Mouse (Mus musculus) CH12.LX (cell line): ENCODE results near the gene Fam69b. TPM values are rescaled to one million over a fixed set of nuclear protein-coding genes. Genes with fewer than 3 reads are reported as not detected.

Source experiments
- DNase-seq: peaks from one replicate; pipeline ENCODE4 v3.0.0-alpha.2; 2013; ENCODE audit errors: extremely low read depth
- H3K27ac ChIP-seq: 2 replicates; pipeline ENCODE4 v1.5.1; 2012; ENCODE audit warnings: low read depth, mild to moderate bottlenecking, control low read depth, moderate library complexity; ENCODE audit not compliant: insufficient read depth
- H3K27me3 ChIP-seq: replicated peaks from 2 replicates; pipeline ENCODE3; 2012; ENCODE audit warnings: inconsistent platforms
- H3K36me3 ChIP-seq, 2 experiments: replicated peaks in 1 of 2; 2 replicates each; pipeline versions ENCODE3 to v1.6.1; 2012; ENCODE audit warnings: inconsistent platforms in 1 of 2, low read length in 1 of 2, mild to moderate bottlenecking in 1 of 2, mixed read lengths in 1 of 2, moderate library complexity in 1 of 2; ENCODE audit not compliant: control insufficient read depth in 1 of 2, insufficient read depth in 1 of 2
- H3K4me1 ChIP-seq, 2 experiments: 2 replicates each; pipeline ENCODE4 v1.6.1; 2012; ENCODE audit warnings: inconsistent platforms in 1 of 2, moderate library complexity in 1 of 2; ENCODE audit not compliant: insufficient read depth in 2 of 2, control insufficient read depth in 1 of 2
- H3K4me2 ChIP-seq: 2 replicates; pipeline ENCODE4 v1.6.1; 2012; ENCODE audit warnings: low read depth, mild to moderate bottlenecking, control low read depth; ENCODE audit not compliant: poor library complexity, insufficient read depth, severe bottlenecking
- H3K4me3 ChIP-seq, 3 experiments: fragments of 150-350 bp in 1 of 3; sonication (generic) in 1 of 3; replicated peaks in 1 of 3; 2 replicates each; pipeline versions ENCODE3 to v1.5.1; 2011 to 2012; ENCODE audit warnings: low read depth in 2 of 3, low read length in 2 of 3, mild to moderate bottlenecking in 2 of 3, moderate library complexity in 2 of 3, control low read depth in 1 of 3, improper control_type of control experiment in 1 of 3, inconsistent platforms in 1 of 3, mixed read lengths in 1 of 3; ENCODE audit not compliant: poor library complexity in 1 of 3
- H3K79me2 ChIP-seq: replicated peaks from 2 replicates; pipeline ENCODE4 v1.6.1; 2012; ENCODE audit warnings: mild to moderate bottlenecking, moderate library complexity; ENCODE audit not compliant: control insufficient read depth, poor library complexity, insufficient read depth, severe bottlenecking; ENCODE audit errors: extremely low read depth
- H3K9ac ChIP-seq: 2 replicates; pipeline ENCODE4 v1.6.1; 2012; ENCODE audit warnings: low read depth, mild to moderate bottlenecking, control low read depth, moderate library complexity; ENCODE audit not compliant: insufficient read depth
- H3K9me3 ChIP-seq: replicated peaks from 2 replicates; pipeline ENCODE3; 2012; ENCODE audit warnings: low read length, inconsistent platforms, mixed read lengths
- BHLHE40 ChIP-seq: IDR thresholded peaks from 2 replicates; pipeline ENCODE4 v1.6.1; 2011; ENCODE audit warnings: mild to moderate bottlenecking, low read depth, low read length, improper control_type of control experiment
- CHD1 ChIP-seq: IDR thresholded peaks from 2 replicates; pipeline ENCODE4 v1.6.1; 2012; ENCODE audit warnings: low read depth, low read length, improper control_type of control experiment, inconsistent platforms
- CHD2 ChIP-seq: IDR thresholded peaks from 2 replicates; pipeline ENCODE4 v1.6.1; 2011; ENCODE audit warnings: low read length, improper control_type of control experiment
- CTCF ChIP-seq, 2 experiments: IDR thresholded peaks in 1 of 2; conservative IDR thresholded peaks in 1 of 2; 2 replicates each; pipeline ENCODE4 v1.5.1; 2011 to 2012; ENCODE audit warnings: low read depth in 2 of 2, low read length in 2 of 2, improper control_type of control experiment in 1 of 2, inconsistent platforms in 1 of 2, mild to moderate bottlenecking in 1 of 2, moderate library complexity in 1 of 2
- E2F4 ChIP-seq: IDR thresholded peaks from 2 replicates; pipeline ENCODE4 v1.6.1; 2011; ENCODE audit warnings: low read depth, low read length, improper control_type of control experiment; ENCODE audit not compliant: insufficient replicate concordance
- ELF1 ChIP-seq: IDR thresholded peaks from 2 replicates; pipeline ENCODE4 v1.6.1; 2014; ENCODE audit warnings: low read depth, mild to moderate bottlenecking, inconsistent platforms, low read length, improper control_type of control experiment
- EP300 ChIP-seq: IDR thresholded peaks from 2 replicates; pipeline ENCODE4 v1.6.1; 2011; ENCODE audit warnings: low read length, improper control_type of control experiment
- ETS1 ChIP-seq: conservative IDR thresholded peaks from 2 replicates; pipeline ENCODE4 v1.6.1; 2012; ENCODE audit warnings: low read depth, mild to moderate bottlenecking, inconsistent platforms, low read length, improper control_type of control experiment, moderate library complexity
- HCFC1 ChIP-seq: IDR thresholded peaks from 2 replicates; pipeline ENCODE4 v1.6.1; 2012; ENCODE audit warnings: low read depth, mild to moderate bottlenecking, inconsistent platforms, low read length, improper control_type of control experiment
- IRF4 ChIP-seq: IDR thresholded peaks from 2 replicates; pipeline ENCODE4 v1.6.1; 2014; ENCODE audit warnings: low read depth, mild to moderate bottlenecking, inconsistent platforms, low read length, improper control_type of control experiment
- JUN ChIP-seq: IDR thresholded peaks from 2 replicates; pipeline ENCODE4 v1.6.1; 2011; ENCODE audit warnings: low read depth, mild to moderate bottlenecking, low read length, improper control_type of control experiment, moderate library complexity; ENCODE audit not compliant: insufficient read depth
- JUND ChIP-seq: conservative IDR thresholded peaks from 2 replicates; pipeline ENCODE4 v1.6.1; 2011; ENCODE audit warnings: low read depth, low read length, improper control_type of control experiment
- KAT2A ChIP-seq: IDR thresholded peaks from 2 replicates; pipeline ENCODE4 v1.6.1; 2012; ENCODE audit warnings: low read length, improper control_type of control experiment, inconsistent platforms; ENCODE audit not compliant: insufficient replicate concordance
- MAFK ChIP-seq: IDR thresholded peaks from 2 replicates; pipeline ENCODE4 v1.6.1; 2011; ENCODE audit warnings: low read length, improper control_type of control experiment; ENCODE audit not compliant: insufficient replicate concordance
- MAX ChIP-seq: IDR thresholded peaks from 2 replicates; pipeline ENCODE4 v1.6.1; 2011; ENCODE audit warnings: low read length, improper control_type of control experiment
- MAZ ChIP-seq: IDR thresholded peaks from 2 replicates; pipeline ENCODE4 v1.6.1; 2012; ENCODE audit warnings: low read depth, mild to moderate bottlenecking, inconsistent platforms, low read length, improper control_type of control experiment, moderate library complexity
- MEF2A ChIP-seq: IDR thresholded peaks from 2 replicates; pipeline ENCODE4 v1.6.1; 2014; ENCODE audit warnings: low read depth, mild to moderate bottlenecking, inconsistent platforms, low read length, improper control_type of control experiment, borderline replicate concordance
- MXI1 ChIP-seq: IDR thresholded peaks from 2 replicates; pipeline ENCODE4 v1.6.1; 2011; ENCODE audit warnings: mild to moderate bottlenecking, low read depth, low read length, improper control_type of control experiment
- MYC ChIP-seq: IDR thresholded peaks from 2 replicates; pipeline ENCODE4 v1.6.1; 2011; ENCODE audit warnings: low read depth, mild to moderate bottlenecking, improper control_type of control experiment, low read length
- NELFE ChIP-seq: IDR thresholded peaks from 2 replicates; pipeline ENCODE4 v1.6.1; 2011; ENCODE audit warnings: low read depth, low read length, improper control_type of control experiment
- NRF1 ChIP-seq: IDR thresholded peaks from 2 replicates; pipeline ENCODE4 v1.6.1; 2014; ENCODE audit warnings: low read depth, mild to moderate bottlenecking, inconsistent platforms, low read length, improper control_type of control experiment, moderate library complexity
- PAX5 ChIP-seq: IDR thresholded peaks from 2 replicates; pipeline ENCODE4 v1.6.1; 2012; ENCODE audit warnings: low read length, inconsistent platforms, mixed read lengths
- POLR2A ChIP-seq: IDR thresholded peaks from 2 replicates; pipeline ENCODE4 v1.6.1; 2011; ENCODE audit warnings: low read depth, mild to moderate bottlenecking, improper control_type of control experiment, low read length
- POLR2AphosphoS2 ChIP-seq: IDR thresholded peaks from 2 replicates; pipeline ENCODE4 v1.6.1; 2011; ENCODE audit warnings: low read depth, low read length, improper control_type of control experiment
- RAD21 ChIP-seq: IDR thresholded peaks from 2 replicates; pipeline ENCODE4 v1.6.1; 2011; ENCODE audit warnings: low read depth, mild to moderate bottlenecking, low read length, improper control_type of control experiment, moderate library complexity
- RCOR1 ChIP-seq: conservative IDR thresholded peaks from 2 replicates; pipeline ENCODE4 v1.6.1; 2012; ENCODE audit warnings: low read depth, mild to moderate bottlenecking, inconsistent platforms, low read length, improper control_type of control experiment
- SIN3A ChIP-seq: IDR thresholded peaks from 2 replicates; pipeline ENCODE4 v1.6.1; 2012; ENCODE audit warnings: low read length, improper control_type of control experiment, inconsistent platforms
- SMC3 ChIP-seq: IDR thresholded peaks from 2 replicates; pipeline ENCODE4 v1.6.1; 2011; ENCODE audit warnings: low read depth, low read length, improper control_type of control experiment
- TBP ChIP-seq: conservative IDR thresholded peaks from 2 replicates; pipeline ENCODE4 v1.6.1; 2011; ENCODE audit warnings: low read depth, low read length, improper control_type of control experiment
- TCF12 ChIP-seq: IDR thresholded peaks from 2 replicates; pipeline ENCODE4 v1.6.1; 2014; ENCODE audit warnings: low read depth, mild to moderate bottlenecking, inconsistent platforms, low read length, improper control_type of control experiment
- UBTF ChIP-seq: IDR thresholded peaks from 2 replicates; pipeline ENCODE4 v1.6.1; 2012; ENCODE audit warnings: low read depth, mild to moderate bottlenecking, inconsistent platforms, low read length, improper control_type of control experiment, moderate library complexity
- USF1 ChIP-seq: IDR thresholded peaks from 2 replicates; pipeline ENCODE4 v1.6.1; 2014; ENCODE audit warnings: low read depth, mild to moderate bottlenecking, inconsistent platforms, low read length, improper control_type of control experiment
- USF2 ChIP-seq: conservative IDR thresholded peaks from 2 replicates; pipeline ENCODE4 v1.6.1; 2011; ENCODE audit warnings: low read depth, low read length, improper control_type of control experiment
- ZC3H11A ChIP-seq: IDR thresholded peaks from 2 replicates; pipeline ENCODE4 v1.6.1; 2012; ENCODE audit warnings: low read depth, mild to moderate bottlenecking, inconsistent platforms, low read length, improper control_type of control experiment
- ZKSCAN1 ChIP-seq: IDR thresholded peaks from 2 replicates; pipeline ENCODE4 v1.6.1; 2012; ENCODE audit warnings: low read depth, inconsistent platforms, low read length, improper control_type of control experiment, borderline replicate concordance
- ZMIZ1 ChIP-seq: IDR thresholded peaks from 2 replicates; pipeline ENCODE4 v1.6.1; 2012; ENCODE audit warnings: low read depth, mild to moderate bottlenecking, inconsistent platforms, low read length, improper control_type of control experiment
- ZNF384 ChIP-seq: IDR thresholded peaks from 2 replicates; pipeline ENCODE4 v1.6.1; 2012; ENCODE audit warnings: low read depth, low read length, improper control_type of control experiment, inconsistent platforms
- dilution Hi-C: fragments of 300-500 bp; cut with MboI; formaldehyde crosslinking; loops from 2 replicates; pipeline ENCODE4 v1.14.3; 2020; ENCODE audit warnings: low sequenced_read_pairs; ENCODE audit not compliant: extremely low pct_unique_long_range_greater_than_20kb, extremely low pct_ligation_motif_present
- in situ Hi-C: fragments of 300-500 bp; cut with MboI; formaldehyde crosslinking; loops from 3 replicates; pipeline ENCODE4 v1.14.3; 2019; ENCODE audit warnings: low sequenced_read_pairs, low pct_ligation_motif_present, low pct_unique_long_range_greater_than_20kb, mixed read lengths
- polyA plus RNA-seq: library from polyadenylated mRNA; unstranded; fragments of >175 nt; gene quantifications from 2 replicates; pipeline ENCODE4 v1.2.1, GENCODE M21; 2012; ENCODE audit warnings: low read depth; ENCODE audit not compliant: insufficient read length
- total RNA-seq, 2 experiments: library from RNA; depleted of rRNA; stranded (reverse); fragments of 300-350 nt in 1 of 2; fragments of >200 nt in 1 of 2; gene quantifications; 2 replicates each; pipeline ENCODE4 v1.2.3; 2012 to 2014

Gene Fam69b
- total and polyA plus RNA-seq, 3 experiments: 0.16 to 1.2 TPM; not detected in 1

DNA sequence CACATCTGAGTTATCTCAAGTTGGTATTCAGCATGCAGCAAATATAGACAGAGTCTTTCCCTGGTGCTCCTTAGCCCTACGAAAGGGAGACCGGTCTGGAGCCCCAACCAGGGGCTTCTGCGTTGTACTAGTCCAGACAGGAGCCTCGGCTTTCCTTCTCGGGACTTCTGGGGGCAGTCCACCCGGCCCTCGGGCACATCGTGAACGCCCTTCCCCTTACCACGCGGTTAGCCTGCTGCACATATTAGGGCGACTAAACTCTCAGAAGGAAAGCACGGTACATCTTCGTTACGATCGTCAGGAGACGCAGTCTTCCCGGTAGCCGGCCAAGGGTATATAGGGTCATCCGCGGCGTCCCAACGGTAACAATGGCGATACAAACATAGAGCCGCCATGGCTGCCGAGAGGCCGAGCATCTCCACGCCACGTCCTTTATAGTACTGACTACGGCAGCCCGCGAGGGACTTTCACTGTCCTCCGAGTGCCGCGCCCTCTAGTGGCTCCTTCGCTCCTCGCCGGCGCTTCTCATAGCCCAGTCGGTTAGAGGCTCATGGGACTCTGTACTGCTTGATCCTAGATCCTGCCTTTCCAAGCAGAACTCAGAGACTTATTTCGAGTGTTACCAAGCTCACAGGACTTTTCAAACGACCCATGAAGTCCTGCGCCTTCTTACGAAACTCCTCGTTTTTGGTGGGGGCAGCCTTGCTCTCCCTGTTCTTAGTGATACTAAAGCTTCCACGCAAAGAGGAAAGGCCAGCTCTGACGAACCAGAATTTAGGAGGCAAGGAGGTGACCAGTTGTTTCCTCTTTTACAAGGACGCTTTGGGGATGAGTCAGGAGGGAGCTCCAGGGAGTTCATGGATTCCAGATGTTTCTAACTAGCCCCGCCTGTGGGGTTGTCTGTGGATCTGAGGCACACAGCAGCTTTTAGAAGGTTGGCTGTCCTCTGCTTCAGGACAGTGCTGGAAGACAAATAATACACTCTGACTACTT, 11.9 kb downstream of the Fam69b start:
- peak; percentile 94 for DNase-seq
- Histone ChIP-seq H3K9me3 (no peaks in the 10 kb centered on the region), H3K9ac (peak overlapping the region; percentile 96), H3K36me3 (peaks cover 28 to 39% of the 10 kb centered on the region in 2 experiments), H3K4me3 (peak overlapping the region; percentile 92 to 98 (median 96)), H3K4me2 (peak overlapping the region; percentile 4; the same call in 1 of the 2 replicates), H3K27me3 (no peaks in the 10 kb centered on the region), H3K79me2 (peaks cover 29% of the 10 kb centered on the region), H3K4me1 (peaks cover 6 to 35% of the 10 kb centered on the region in 2 experiments), H3K27ac (peak overlapping the region; percentile 47)
- in situ Hi-C loops: loop anchor here (5.0 kb wide), 1 partner anchor 397 kb away; no protein-coding TSS in a partner anchor
- dilution Hi-C loops: no loop called here
- no peak for TF ChIP-seq EP300
- TF ChIP-seq ZC3H11A: no peak
- 0 out of 2 replicates have a peak, but pooled peaks have one; percentile 27 for TF ChIP-seq JUND
- TF ChIP-seq POLR2AphosphoS2: peak; percentile 76; the same call in 1 of the 2 replicates
- TF ChIP-seq SMC3: peak; percentile 35; the same call in 1 of the 2 replicates
- peak; percentile 95 for TF ChIP-seq ZMIZ1
- TF ChIP-seq MAFK: no peak
- TF ChIP-seq ETS1: no peak; the same call in 1 of the 2 replicates
- no peak for TF ChIP-seq UBTF
- peak; percentile 88 for TF ChIP-seq HCFC1
- no peak for TF ChIP-seq BHLHE40
- TF ChIP-seq USF1: no peak
- TF ChIP-seq E2F4: no peak
- TF ChIP-seq IRF4: peak; percentile 66; the same call in 1 of the 2 replicates
- TF ChIP-seq MAZ: no peak
- peak; percentile 98 for TF ChIP-seq TBP
- peak; percentile 79 for TF ChIP-seq SIN3A
- peak; percentile 68 for TF ChIP-seq NRF1
- no peak for TF ChIP-seq PAX5
- TF ChIP-seq ZKSCAN1: no peak
- peak; percentile 72 for TF ChIP-seq ELF1
- no peak for TF ChIP-seq ZNF384
- peak; percentile 48 to 95; a peak in 3 of 4 replicates for TF ChIP-seq CTCF (conservative IDR thresholded peaks at IDR 0.05 in 1 of 2, IDR thresholded peaks at IDR 0.05 in 1 of 2; ENCODE audit: low read depth in 2 of 2, low read length in 2 of 2)
- TF ChIP-seq CHD2: no peak
- peak; percentile 99 for TF ChIP-seq POLR2A
- no peak for TF ChIP-seq USF2
- no peak for TF ChIP-seq RAD21
- peak; percentile 69; the same call in 1 of the 2 replicates for TF ChIP-seq MXI1
- TF ChIP-seq CHD1: no peak
- no peak for TF ChIP-seq JUN
- TF ChIP-seq KAT2A: peak; percentile 89; the same call in 1 of the 2 replicates
- TF ChIP-seq MEF2A: peak; percentile 63; the same call in 1 of the 2 replicates
- peak; percentile 95; the same call in 1 of the 2 replicates for TF ChIP-seq MYC
- TF ChIP-seq TCF12: peak; percentile 93
- TF ChIP-seq NELFE: peak; percentile 99
- peak; percentile 86 for TF ChIP-seq MAX
- TF ChIP-seq RCOR1: no peak
